Mouse (Mus musculus) brain, adult 2 months (tissue): ENCODE results near the gene Ebi3.
"Not testable (repeated sequence)": the region's sequence is repeated elsewhere in the genome, so short reads cannot be mapped to it uniquely, and the experiment has no call there.

Experiments
- DNase-seq: peaks from one replicate; pipeline ENCODE4 v3.0.0; 2011; ENCODE audit warnings: low read depth, low spot score

Ebi3 gene

DNA sequence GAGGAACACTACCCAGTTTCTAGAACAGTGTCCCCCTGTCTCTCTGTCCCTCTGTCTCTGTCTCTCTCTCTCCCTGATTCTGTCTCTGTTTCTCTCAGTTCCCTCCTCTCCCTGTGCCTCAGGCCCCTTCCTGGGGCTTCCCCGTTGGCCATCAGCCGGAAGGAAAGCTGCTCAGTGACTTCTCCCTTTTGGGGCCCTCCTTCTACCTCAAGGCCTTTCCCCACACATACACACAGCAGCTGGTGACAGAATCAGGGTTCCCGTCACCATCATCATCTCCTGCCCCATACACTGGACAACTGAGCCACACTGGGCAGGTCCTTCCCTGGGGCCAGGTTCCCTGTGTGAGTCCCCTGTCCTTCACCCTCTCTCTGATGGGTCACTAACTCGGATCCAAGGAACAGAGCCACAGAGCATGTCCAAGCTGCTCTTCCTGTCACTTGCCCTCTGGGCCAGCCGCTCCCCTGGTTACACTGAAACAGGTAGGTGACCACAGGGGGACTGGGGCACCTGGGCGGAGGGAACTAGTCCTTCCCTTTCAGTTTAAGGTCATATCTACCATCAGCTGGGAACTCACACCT lies at the start of gene Ebi3:
Gene Ebi3, plus strand, starts transcription at position 194 of the 581 bp plus-strand sequence.
- no peak for DNase-seq

DNA sequence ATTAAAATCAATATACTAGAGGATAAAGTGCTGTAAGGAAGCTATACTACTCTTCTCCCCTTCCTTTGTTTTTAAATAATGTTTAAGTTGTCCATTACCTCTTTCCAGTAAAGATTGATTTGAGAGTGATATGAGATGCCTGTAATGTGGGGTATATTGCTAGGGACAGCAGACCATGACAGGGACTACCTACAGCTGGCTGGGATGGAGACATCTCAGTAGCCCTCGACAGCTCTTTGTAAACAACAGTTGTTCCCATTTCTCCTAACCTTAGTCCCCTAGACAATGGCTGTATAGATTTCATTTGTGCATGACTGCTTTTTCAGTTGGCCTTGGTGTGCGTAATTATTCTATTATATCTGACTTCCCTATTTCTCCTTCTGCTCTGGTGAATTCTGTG lies 49.4 kb upstream of the Ebi3 start:
- DNase-seq = no peak

DNA sequence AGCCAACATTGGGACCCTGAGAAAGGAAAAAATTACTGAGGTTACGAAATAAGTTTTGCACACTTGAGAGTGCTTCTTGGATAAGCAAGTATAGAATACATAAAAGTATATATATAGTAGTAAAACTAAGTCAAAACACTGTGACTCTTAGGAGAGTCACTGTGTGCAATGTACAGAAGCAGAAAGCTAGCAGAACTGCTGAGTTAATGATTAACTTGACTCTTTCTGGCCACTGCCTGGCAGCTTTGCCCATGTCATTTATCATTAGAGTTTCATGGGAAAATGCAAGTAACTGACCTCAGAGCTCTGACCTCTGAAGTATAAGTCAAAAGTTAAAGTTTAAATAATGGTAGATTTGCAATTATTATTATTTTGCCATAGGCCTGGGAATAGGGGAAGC lies 48.8 kb upstream of the Ebi3 start:
- no peak for DNase-seq

DNA sequence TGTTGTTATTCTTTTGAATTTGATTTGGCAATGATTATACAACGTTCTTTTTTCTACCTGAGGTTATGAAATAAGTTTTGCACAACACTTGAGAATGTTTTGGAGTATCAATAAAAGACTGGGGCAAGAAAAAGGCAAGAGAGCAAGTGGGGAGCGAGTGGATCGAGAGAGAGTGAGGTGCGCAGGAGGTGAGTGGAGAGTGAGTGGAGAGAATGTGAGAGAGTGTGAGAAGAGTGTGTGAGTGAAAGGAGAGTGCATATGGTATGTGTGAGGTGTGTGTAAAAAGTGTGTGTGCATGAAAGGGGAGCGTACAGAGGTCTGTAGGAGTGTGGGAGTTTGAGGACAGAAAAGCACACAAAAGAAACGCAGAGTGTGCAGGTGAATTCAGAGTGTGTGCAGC lies 48.3 kb upstream of the Ebi3 start:
- no peak for DNase-seq

DNA sequence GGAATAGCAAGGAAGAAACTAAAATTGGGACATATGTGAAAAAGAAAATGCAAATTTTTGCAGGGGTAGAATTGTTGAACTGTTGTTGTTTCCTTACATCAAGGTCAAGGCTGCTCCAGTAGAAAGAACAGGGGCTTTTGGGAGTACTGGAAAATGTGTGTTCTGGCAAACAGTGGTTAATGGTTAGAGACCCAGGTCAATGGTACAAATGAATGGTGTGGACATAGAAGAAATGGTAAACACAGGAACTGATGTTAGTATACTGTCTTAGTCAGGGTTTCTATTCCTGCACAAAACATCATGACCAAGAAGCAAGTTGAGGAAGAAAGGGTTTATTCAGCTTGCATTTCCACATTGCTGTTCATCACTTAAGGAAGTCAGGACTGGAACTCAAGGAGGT lies 45.8 kb upstream of the Ebi3 start:
- DNase-seq = no peak

DNA sequence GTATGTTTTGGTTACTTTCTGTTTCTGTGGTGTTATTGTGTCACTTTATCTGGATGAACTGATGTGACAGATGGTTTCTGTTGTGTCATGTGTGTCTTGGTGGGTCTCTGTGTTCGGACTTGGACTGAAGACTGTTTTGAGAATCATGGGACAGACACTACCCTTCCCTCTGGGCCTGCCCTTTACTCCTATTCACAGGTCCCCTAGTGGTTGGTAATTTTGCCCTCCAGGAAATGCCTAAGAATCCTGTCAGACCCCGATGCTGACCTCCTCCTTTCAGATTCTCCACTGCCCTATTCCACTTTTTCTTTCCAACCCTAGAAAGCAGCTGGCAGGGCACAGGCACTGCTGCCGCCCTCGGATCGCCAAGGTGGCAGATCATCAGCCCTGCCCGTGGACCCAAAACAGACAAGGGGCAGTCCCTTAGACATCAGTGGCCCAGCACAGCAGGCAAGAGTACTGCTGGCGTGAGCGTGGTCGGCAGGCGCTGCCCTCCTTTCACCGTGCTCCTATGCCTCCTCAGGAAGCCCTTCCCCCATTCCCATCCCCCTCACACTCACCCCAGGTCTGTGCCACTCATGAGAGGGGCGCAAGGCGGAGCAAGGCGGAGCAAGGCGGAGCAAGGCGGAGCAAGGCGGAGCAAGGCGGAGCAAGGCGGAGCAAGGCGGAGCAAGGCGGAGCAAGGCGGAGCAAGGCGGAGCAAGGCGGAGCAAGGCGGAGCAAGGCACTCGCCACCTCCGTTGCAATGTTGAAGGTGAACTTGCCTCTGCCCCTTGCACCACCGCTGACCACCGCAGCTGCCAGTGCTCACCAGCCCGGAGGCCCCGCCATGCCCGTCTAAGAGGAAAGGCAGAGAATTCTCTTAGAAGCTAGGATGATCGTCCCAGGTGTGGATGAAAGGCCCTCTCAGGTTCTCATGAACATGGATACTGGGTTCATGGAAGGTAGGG lies 20.6 kb upstream of the Ebi3 start:
- peak; percentile 93 for DNase-seq

DNA sequence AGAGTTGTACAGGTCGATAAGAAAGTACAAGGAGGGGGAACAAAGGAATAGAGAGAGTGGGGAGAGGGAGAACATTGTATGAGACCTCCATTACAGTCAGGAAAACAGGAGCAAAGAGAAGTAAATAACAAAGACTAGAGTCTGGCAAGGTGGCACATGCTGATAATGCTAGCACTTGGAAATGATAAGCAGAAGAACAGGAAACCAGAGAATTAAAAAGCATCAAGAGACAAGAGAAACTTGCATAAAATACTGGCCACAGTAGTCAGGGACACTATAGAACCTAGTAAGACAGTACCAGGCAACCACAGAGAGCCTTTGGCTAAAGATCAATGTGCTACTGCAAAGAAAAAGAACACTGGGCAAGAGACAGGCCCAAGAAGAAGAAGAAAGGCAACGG lies 19.8 kb upstream of the Ebi3 start:
- DNase-seq = no peak

DNA sequence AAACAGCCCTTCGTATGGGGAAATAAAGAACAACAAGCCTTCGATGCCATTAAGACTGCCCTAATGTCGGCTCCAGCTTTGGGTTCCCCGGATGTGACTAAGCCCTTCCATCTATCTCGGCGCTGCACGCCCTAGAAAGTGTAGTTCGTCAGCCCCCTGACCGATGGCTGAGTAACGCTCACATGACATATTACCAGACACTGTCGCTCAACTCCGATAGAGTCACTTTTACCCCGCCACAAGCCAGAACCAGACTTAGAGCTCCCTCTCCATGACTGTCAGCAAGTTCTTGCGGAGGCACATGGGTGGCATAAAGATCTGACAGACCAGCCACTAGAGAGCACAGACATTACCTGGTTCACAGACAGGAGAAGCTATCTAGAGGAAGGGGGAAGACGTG lies 19.2 kb upstream of the Ebi3 start:
- no peak for DNase-seq

DNA sequence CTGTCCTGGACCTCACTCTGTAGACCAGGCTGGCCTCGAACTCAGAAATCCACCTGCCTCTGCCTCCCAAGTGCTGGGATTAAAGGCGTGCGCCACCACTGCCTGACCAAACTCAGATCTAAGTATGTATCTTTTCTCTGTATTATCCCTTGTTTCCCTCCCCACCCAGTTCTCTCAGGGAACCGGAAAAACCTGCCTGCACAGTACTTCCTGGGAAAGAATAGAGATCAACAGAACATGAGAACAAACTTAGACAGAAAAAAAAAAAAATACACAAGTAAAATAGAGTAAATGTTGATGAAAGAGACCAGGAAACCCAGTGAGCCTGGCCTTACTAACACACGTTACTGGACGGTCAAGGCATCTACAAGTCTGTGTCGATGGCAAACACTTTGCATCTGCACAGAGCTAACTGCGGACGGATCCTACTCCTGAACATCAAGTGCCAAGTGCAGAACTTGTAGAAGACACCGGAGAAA lies 8.0 kb upstream of the Ebi3 start:
- DNase-seq = not testable (repeated sequence)

DNA sequence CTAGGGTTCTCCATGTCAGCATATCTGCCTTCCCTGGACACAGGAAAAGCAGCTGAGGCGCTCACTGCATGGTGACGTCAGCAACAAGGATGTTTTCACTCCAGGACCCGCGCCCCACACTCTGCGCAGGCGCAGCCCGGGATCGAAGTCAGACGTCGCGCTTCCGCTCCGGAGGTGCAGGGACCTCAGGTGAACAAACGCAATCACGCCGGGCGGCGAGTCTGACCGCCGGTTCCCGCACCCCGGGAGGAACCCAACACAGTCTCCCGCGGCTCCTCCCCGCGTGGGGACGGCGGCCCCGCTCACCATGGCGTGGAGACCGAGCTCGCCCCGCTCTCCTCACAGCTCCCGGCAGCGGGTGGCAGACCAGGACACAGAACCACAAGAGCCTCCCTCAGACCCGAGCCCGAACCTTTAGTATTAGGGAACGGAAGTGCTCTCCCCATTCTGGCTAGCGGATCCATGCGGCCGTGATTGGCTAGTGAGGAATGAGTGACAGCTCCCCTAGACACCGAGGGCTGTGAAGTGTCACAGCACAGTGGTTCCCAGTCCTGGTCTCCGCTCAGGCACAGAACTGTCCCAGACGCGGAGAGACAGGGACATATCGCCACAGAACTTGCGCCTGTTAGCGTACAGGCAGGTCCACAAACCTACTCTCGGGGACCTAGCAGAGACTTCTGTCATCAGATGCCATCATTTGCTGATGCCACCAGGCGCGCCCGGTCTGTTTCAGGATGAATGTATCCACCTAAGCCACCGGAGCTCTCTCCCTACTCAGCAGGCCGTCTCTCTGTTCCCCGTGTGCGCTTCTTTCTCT lies 7.4 kb upstream of the Ebi3 start:
- peak; percentile 97 for DNase-seq

DNA sequence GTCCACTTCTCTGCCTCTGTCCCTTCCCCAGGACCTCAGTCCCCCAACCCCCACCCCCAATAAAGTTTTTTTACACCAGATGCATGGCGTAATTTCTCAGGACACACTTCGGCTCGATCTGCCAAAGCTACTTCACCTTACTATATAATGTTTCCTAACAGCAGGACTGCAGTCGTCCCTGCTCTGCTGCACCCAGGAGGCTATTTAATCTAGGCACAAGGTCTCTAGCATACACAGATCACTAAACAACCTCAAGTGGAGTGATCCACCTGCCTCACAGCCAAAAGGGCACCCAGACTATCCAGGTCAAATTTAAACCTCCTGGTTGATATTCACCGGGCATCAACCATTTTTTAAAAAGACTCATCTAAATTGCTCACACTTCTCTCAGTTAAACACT lies 6.7 kb upstream of the Ebi3 start:
- no peak for DNase-seq

DNA sequence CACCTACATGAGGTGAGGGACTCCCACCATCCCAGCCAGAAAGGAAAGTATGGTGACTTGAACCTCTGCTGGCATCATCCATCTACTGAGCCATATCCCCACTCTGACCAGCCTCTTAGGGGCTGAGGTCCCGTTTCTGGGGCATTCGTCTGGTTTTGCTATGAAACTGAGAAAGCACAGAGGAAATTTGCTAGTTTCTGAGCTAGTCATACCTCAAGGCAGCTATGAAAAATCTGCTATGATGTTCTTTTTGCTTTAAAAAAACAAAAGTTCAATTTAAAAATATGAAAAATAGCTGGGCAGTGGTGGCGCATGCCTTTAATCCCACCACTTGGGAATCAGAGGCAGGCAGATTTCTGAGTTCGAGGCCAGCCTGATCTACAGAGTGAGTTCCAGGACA lies 3.8 kb upstream of the Ebi3 start:
- DNase-seq = no peak

DNA sequence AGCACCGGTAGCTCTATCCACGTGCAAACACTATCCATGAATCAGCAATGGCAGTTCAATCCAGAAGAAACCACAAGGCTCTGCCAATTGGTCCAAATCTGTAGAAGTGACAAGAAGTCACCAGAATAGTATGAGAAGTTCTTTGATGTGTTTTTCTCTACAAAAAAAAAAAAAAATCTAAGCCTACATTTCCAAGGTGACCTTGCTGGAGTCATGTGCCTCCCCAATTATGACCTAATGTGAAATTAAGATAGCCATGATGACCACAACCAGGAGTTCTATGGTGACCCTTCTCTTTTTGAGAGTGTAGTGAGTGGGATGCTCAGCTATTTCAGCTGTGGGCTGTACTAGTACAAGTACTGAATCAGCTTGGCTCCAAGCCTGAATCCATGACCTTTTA lies 3.0 kb upstream of the Ebi3 start, which contains the start of gene Zfp119b:
Gene Zfp119b, minus strand, starts transcription at position 101 of the 400 bp plus-strand sequence.
- no peak for DNase-seq

DNA sequence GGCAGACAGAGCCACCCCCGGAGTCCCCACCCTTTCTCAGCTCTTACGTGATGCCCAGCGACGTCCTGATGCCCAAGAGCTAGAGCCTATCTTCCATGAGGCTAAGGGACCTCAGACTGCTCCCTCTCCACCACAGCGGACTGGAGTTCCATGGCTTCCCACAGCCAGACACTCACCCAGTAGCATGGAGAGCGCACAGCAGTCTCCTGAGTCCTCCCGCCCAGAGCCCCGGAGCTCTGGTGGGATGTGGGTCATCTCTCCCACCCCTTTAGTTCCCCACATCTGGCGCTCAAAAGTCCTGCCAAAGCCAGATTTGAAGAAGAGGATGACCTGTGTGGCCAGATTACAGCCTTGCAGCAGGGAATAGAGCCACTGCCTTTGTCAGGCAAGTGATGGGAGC lies 1.8 kb upstream of the Ebi3 start:
- DNase-seq = no peak

DNA sequence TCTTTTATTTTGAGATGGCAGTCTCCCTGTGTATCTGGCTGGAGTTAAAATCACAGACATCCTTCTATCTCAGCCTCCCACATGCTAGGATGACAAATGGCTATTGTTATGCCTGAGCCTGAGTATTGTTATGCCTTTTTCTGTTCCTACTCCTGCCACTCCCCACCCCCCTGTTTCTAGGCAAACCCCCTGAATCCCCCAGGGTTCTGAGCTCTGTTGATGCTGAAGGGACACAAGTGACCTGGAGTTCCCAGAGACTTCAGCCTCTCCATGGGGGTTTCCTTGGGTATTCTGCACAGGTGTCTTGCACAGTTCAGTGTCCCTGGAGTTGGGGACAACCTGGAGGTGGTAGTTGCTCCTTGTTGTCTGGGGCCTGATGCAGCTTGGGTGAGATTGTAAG lies 399 bp upstream of the Ebi3 start:
- DNase-seq = no peak

DNA sequence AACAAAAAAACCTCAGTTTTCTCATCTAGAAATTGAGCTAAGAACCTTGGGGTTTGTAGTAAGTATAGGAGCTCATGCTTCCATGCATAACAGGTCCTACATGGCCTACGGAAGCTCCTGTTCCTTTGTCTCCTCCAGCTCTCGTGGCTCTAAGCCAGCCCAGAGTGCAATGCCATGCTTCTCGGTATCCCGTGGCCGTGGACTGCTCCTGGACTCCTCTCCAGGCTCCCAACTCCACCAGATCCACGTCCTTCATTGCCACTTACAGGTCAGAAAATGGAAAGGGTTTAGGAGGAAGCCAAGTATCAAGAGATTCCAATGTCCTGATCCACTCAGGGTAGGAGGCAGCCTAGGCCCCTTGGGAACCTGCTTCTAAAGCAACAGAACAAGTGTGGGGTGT lies 1.3 kb downstream of the Ebi3 start:
- DNase-seq = no peak

DNA sequence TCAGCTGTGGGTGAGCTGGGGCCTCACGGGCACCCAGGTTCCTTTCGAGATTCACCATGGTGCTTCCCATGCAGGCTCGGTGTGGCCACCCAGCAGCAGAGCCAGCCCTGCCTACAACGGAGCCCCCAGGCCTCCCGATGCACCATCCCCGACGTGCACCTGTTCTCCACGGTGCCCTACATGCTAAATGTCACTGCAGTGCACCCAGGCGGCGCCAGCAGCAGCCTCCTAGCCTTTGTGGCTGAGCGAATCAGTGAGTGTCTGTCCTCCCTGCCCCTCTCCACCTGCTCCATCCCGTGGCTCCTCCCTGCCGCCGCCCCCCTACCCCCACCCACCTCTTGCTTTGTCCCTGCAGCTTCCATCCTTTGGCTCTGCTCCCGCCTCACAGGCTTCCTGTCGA lies 1.8 kb downstream of the Ebi3 start:
- no peak for DNase-seq

DNA sequence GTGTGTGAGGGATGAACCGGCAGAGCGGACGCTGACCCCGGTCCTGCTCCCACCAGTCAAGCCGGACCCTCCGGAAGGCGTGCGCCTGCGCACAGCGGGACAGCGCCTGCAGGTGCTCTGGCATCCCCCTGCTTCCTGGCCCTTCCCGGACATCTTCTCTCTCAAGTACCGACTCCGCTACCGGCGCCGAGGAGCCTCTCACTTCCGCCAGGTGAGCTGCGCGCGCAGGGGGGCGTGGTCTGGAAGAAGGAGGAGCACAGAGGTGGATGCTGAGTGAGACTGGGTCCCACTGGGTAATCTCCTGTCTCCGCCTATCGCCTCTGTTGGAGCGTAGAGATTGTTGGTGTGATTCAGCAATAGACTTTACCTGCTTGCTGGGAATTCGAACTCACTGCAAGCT lies 3.7 kb downstream of the Ebi3 start:
- peak; percentile 87 for DNase-seq

DNA sequence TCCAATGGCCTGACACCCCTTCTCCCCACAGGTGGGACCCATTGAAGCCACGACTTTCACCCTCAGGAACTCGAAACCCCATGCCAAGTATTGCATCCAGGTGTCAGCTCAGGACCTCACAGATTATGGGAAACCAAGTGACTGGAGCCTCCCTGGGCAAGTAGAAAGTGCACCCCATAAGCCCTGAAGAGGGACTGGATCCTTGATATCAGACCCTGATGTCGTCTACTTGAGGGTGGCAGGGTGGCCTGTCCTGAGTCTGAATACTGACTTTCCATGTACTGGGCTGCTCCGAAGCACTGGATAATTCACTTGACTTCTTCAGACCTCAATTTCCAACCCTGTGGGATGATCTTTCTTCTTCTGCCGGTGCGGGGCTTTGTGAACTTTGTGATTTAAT lies 4.2 kb downstream of the Ebi3 start:
- DNase-seq = no peak

DNA sequence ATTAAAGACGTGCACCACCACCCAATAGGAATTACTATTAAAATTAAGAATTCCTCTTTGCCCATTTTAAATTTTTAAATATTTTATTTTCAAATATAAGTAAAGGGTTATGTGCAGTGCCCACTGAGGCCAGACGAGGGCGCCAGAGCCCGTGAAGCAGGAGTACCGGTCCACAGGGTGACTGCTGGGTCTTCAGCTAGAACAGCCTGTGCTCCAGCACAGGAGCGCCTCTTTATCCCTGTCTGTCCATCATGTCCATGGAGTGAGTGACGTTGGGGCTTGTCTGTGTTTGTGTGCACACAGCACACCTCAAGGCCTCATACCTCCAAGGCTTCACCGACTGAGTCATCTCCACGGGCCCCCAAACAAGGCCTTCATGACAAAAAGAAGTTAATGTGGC lies 4.7 kb downstream of the Ebi3 start:
- peak; percentile 87 for DNase-seq

DNA sequence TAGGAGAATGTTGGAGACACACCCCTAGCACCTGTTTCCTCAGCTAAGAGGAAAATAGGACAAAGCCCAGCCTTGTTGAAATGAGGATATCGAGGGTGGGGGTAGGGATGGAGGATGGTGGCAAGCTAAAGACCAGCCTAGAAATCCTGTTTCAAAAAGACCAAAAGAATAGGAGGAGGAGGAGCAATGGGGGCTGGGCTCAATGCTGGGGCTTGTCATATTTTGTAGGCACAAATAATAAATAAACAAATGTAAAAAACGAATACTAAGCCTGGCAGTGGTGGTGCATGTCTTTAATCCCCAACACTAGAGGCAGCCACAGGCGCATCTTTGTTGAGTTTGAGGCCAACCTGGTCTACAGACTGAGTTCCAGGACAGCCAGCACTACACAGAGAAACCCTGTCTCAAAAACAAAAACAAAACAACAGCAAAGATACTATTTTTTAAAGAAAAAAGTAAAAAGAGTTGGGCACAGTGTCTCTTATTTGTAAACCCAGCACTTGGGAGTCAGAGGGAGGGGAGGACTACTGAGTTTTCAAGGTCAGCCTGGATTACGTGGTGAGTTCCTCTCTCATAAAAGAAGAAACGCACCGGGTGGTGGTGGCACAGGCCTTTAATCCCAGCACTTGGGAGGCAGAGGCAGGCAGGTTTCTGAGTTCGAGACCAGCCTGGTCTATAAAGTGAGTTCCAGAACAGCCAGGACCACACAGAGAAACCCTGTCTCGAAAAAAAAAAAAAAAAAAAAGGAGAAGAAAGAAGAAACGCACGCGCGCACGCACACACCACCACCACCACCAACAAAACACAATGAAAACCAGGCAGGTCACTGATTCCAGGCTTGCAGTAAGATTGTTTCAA lies 5.5 kb downstream of the Ebi3 start:
- no peak for DNase-seq
